Mouse (Mus musculus): ENCODE results near the gene Cul7. TPM values are rescaled to one million over a fixed set of nuclear protein-coding genes. Genes with fewer than 3 reads are reported as not detected.
A peak's percentile ranks its signal among the peaks of the same experiment; 100 is the strongest.

The Cul7 gene
- 49.1 and 50.8 TPM in 2 replicates for polyA plus RNA-seq (2015; fragmentation: Nextera tagmentation; extraction: Ambion mirVana)

DNA sequence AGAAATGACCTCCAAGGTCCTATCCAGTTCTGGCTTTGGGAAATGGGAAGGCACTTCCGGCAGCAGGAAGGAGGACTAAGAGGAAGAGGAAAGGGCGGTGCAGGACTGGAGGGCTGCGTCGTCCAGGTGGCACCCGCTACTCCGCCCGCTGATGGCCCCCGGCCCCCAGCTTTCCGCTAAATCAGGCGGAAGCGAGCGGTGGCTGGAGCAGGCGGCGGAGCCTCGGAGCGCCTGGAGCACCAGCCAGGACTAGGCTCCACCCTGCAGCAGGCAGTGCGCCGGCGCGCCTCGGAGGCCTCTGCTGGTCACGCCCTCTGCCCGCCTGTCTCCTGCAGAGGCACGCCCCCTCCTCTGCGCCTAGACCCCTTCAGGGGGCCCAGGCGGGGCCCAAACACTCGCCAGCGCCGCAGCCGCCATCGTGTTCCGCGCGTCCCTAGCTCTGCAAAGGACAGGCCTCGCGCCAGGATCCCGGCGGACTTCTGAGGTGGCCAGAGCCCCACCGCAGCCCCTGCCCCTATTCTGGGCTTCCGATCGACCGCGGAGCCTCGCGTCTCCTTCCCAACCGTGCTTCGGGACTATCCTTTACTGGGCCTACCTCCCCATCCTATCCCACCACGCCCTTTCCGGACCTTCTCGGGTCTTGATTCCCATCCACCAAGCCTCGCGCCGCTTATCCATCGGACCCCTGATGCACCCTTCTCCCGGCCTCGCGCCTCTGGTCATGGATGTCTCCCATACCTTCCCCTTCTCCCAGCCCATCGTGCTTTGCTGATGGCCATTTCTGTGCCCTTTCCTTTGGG, at the start of gene Cul7:
TSS of gene Cul7 (plus strand) at position 106 of the 800 bp plus-strand sequence.
- peak within 1 kb of the TSS; percentile 67 for H3K4me2 ChIP-seq (ENCODE audit: low read depth, low read length)
- peak within 1 kb of the TSS; percentile 97 for H3K27ac ChIP-seq (ENCODE audit: low read length)
- no peaks in the 10 kb centered on the region for H3K27me3 ChIP-seq (ENCODE audit: control insufficient read depth, insufficient read depth, low read depth, low read length)
- H3K9me3 ChIP-seq (ENCODE audit: control insufficient read depth, low read length) = 0 out of 2 replicates have a peak, but pooled peaks cover 3% of the 10 kb centered on the region
- peaks cover 28% of the 10 kb centered on the region for H3K36me3 ChIP-seq (ENCODE audit: control insufficient read depth, insufficient read depth, low read length)
- H3K4me3 ChIP-seq (ENCODE audit: low read length) = peak within 1 kb of the TSS; percentile 79
- peaks cover 33% of the 10 kb centered on the region for H3K4me1 ChIP-seq (replicated peaks; ENCODE audit: control insufficient read depth, insufficient read depth, low read length)
- H3K9ac ChIP-seq (ENCODE audit: low read length) = peak within 1 kb of the TSS; percentile 80
- ATAC-seq (ENCODE audit: low read depth) = peak; percentile 95
- under 1% methylated on average over 53 of the region's 58 CpGs for WGBS

DNA sequence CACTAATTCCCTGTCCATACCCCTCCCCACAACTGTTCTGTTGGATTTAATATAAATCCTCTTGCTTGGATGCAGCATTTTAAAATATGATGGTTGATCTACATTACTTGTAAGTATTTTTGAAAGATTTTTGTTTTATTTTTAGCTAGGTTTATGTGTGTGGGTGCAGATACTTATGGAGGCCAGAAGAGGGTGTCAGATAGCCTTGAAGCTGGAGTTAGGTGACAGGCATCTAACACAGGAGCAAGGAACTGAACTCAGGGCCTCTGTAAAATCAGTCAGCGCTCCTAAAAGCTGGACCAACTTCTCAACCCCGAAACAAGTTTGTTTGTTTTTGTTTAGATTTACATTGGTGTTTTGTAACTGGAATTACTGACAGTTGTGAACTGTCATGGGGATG, 49.6 kb upstream of the Cul7 start:
- Histone ChIP-seq H3K4me1 (replicated peaks; ENCODE audit: control insufficient read depth, insufficient read depth, low read length) (peaks cover 16% of the 10 kb centered on the region), H3K27ac (ENCODE audit: low read length) (no peak overlapping the region), H3K27me3 (ENCODE audit: control insufficient read depth, insufficient read depth, low read depth, low read length) (no peaks in the 10 kb centered on the region), H3K9me3 (ENCODE audit: control insufficient read depth, low read length) (no peaks in the 10 kb centered on the region), H3K9ac (ENCODE audit: low read length) (no peak overlapping the region), H3K36me3 (ENCODE audit: control insufficient read depth, insufficient read depth, low read length) (peaks cover 8% of the 10 kb centered on the region), H3K4me3 (ENCODE audit: low read length) (no peak overlapping the region), H3K4me2 (ENCODE audit: low read depth, low read length) (no peak overlapping the region)
- WGBS = 74% methylated on average over 2 of the region's 2 CpGs
- no peak for ATAC-seq (ENCODE audit: low read depth)

DNA sequence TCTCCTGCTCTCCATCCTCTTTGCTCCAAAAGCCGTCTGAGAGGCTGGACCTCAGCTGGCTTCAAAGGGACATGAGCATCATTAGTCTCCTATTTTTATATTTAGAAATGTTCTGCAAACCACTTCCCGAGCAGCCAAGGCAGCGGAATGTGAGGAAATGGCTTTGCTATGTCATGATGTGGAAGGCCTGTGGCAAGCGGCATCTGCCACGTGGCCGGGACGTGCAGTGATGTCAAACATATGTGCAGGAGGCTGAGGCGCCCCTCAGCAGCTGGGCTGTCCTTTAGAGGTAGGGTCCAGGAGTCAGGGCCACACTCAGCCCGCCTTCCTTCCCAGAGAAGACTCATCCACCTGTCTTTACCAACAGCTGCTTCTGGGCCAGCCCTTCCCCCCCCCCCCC, 47.9 kb upstream of the Cul7 start:
- peak; percentile 66 for ATAC-seq (ENCODE audit: low read depth)
- WGBS = 26% methylated on average over 9 of the region's 9 CpGs
- H3K9ac ChIP-seq (ENCODE audit: low read length) = peak overlapping the region; percentile 44; the same call in 1 of the 2 replicates
- H3K4me3 ChIP-seq (ENCODE audit: low read length) = no peak overlapping the region
- peaks cover 19% of the 10 kb centered on the region for H3K4me1 ChIP-seq (replicated peaks; ENCODE audit: control insufficient read depth, insufficient read depth, low read length)
- no peak overlapping the region for H3K4me2 ChIP-seq (ENCODE audit: low read depth, low read length)
- H3K9me3 ChIP-seq (ENCODE audit: control insufficient read depth, low read length) = no peaks in the 10 kb centered on the region
- peaks cover 2% of the 10 kb centered on the region for H3K36me3 ChIP-seq (ENCODE audit: control insufficient read depth, insufficient read depth, low read length)
- no peaks in the 10 kb centered on the region for H3K27me3 ChIP-seq (ENCODE audit: control insufficient read depth, insufficient read depth, low read depth, low read length)
- H3K27ac ChIP-seq (ENCODE audit: low read length) = peak overlapping the region; percentile 58

DNA sequence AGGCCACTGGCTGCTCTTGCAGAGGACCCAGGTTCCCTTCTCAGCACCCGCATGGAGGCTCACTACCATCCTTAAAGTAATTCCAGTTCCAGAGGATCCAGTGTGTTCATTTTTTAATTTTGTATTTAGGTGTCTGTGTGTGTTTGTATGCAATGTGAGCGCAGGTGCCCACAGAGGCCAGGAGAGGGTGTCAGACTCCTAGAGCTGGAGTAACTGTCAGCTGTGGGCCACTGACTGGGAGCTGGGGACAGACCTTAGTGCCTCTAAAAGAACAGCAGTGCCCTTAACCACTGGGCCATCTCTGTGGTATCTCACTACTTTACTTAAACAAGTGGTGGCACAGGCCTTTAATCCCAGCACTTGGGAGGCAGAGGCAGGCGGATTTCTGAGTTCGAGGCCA, 46.9 kb upstream of the Cul7 start:
- Histone ChIP-seq H3K9ac (ENCODE audit: low read length) (no peak overlapping the region), H3K4me1 (replicated peaks; ENCODE audit: control insufficient read depth, insufficient read depth, low read length) (peaks cover 19% of the 10 kb centered on the region), H3K27ac (ENCODE audit: low read length) (peak overlapping the region; percentile 16; the same call in 1 of the 2 replicates), H3K4me2 (ENCODE audit: low read depth, low read length) (no peak overlapping the region), H3K36me3 (ENCODE audit: control insufficient read depth, insufficient read depth, low read length) (peaks cover 2% of the 10 kb centered on the region; the same call in 1 of the 2 replicates), H3K4me3 (ENCODE audit: low read length) (no peak overlapping the region), H3K9me3 (ENCODE audit: control insufficient read depth, low read length) (no peaks in the 10 kb centered on the region), H3K27me3 (ENCODE audit: control insufficient read depth, insufficient read depth, low read depth, low read length) (no peaks in the 10 kb centered on the region)
- WGBS = 94% methylated on average over 4 of the region's 4 CpGs
- no peak for ATAC-seq (ENCODE audit: low read depth)

DNA sequence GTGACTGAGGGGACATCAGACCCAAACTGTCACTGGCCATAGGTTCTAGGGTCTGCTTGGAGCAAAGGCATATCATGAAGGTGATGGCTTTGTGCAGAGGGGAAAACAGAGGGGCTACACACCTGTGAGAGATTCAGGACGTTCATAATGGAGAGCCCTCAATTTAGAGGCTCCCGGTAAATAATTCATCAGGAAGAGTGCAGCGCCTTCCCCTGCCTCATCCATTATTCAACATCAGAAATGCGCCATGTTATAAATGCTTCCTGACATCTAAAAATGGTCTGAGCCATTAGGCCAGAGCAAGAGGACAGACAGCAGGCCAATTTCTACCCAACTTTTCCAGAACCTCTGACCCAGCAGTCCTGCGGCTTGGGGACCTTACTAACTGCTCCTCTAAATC, 45.0 kb upstream of the Cul7 start:
- Histone ChIP-seq H3K36me3 (ENCODE audit: control insufficient read depth, insufficient read depth, low read length) (peaks cover 2% of the 10 kb centered on the region; the same call in 1 of the 2 replicates), H3K4me3 (ENCODE audit: low read length) (no peak overlapping the region), H3K27ac (ENCODE audit: low read length) (no peak overlapping the region), H3K4me2 (ENCODE audit: low read depth, low read length) (no peak overlapping the region), H3K9me3 (ENCODE audit: control insufficient read depth, low read length) (no peaks in the 10 kb centered on the region), H3K4me1 (replicated peaks; ENCODE audit: control insufficient read depth, insufficient read depth, low read length) (peaks cover 26% of the 10 kb centered on the region), H3K27me3 (ENCODE audit: control insufficient read depth, insufficient read depth, low read depth, low read length) (no peaks in the 10 kb centered on the region), H3K9ac (ENCODE audit: low read length) (no peak overlapping the region)
- ATAC-seq (ENCODE audit: low read depth) = no peak
- WGBS = 73% methylated on average over 5 of the region's 5 CpGs

GRCm38 (mm10) chr17:46605987-46606386, 44.1 kb upstream of the Cul7 start:
- ATAC-seq (ENCODE audit: low read depth) = peak; percentile 56
- H3K4me1 ChIP-seq (replicated peaks; ENCODE audit: control insufficient read depth, insufficient read depth, low read length) = peaks cover 32% of the 10 kb centered on the region
- no peak overlapping the region for H3K4me2 ChIP-seq (ENCODE audit: low read depth, low read length)
- no peak overlapping the region for H3K4me3 ChIP-seq (ENCODE audit: low read length)
- no peaks in the 10 kb centered on the region for H3K36me3 ChIP-seq (ENCODE audit: control insufficient read depth, insufficient read depth, low read length)
- no peak overlapping the region for H3K9ac ChIP-seq (ENCODE audit: low read length)
- H3K9me3 ChIP-seq (ENCODE audit: control insufficient read depth, low read length) = no peaks in the 10 kb centered on the region
- no peaks in the 10 kb centered on the region for H3K27me3 ChIP-seq (ENCODE audit: control insufficient read depth, insufficient read depth, low read depth, low read length)
- 55% methylated on average over 12 of the region's 12 CpGs for WGBS
- no peak overlapping the region for H3K27ac ChIP-seq (ENCODE audit: low read length)

DNA sequence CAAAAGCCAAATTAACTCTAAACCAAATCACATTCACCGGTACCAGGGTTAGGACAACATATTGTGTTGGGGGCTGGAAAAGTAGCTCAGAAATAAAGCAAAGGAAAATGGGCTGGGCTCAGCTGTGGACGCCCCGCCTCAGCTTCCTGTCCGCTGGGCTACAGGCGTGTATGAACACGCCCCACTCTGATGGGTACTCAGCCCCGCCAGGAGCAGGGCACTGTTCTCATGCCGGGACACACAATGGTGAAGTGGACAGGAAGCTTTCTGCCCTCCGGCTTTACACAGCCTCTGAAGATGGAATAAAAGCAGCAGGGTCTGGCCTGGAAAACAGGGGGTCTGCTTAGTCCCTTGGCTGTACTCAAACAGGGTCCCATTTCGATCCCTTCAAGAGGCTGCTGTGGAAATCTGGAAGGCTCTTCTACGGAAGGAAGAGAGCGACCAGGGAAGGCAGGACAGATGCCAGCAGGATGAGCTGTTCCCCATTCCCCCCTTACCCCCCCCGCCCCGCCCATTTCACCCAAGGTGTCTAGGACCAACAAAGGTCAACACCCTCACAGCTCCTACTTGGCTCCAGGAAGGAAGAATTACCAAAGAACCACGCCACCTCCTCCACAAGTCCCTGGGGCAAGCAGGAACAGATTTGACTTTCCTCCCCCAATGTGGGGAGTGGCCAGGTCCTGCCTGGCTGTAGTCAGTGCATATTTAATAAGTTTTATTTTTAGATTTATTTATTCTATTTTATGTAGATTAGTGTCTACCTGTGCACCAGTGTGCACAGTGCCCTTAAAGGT, 40.2 kb upstream of the Cul7 start:
- Histone ChIP-seq H3K9ac (ENCODE audit: low read length) (no peak overlapping the region), H3K4me1 (replicated peaks; ENCODE audit: control insufficient read depth, insufficient read depth, low read length) (peaks cover 52% of the 10 kb centered on the region)

GRCm38 (mm10) chr17:46611316-46611715, 38.8 kb upstream of the Cul7 start:
- H3K4me2 ChIP-seq (ENCODE audit: low read depth, low read length) = no peak overlapping the region
- no peaks in the 10 kb centered on the region for H3K27me3 ChIP-seq (ENCODE audit: control insufficient read depth, insufficient read depth, low read depth, low read length)
- H3K4me3 ChIP-seq (ENCODE audit: low read length) = no peak overlapping the region
- WGBS = 94% methylated on average over 6 of the region's 6 CpGs
- H3K9ac ChIP-seq (ENCODE audit: low read length) = no peak overlapping the region
- no peak for ATAC-seq (ENCODE audit: low read depth)
- peaks cover 46% of the 10 kb centered on the region for H3K4me1 ChIP-seq (replicated peaks; ENCODE audit: control insufficient read depth, insufficient read depth, low read length)
- H3K9me3 ChIP-seq (ENCODE audit: control insufficient read depth, low read length) = no peaks in the 10 kb centered on the region
- no peaks in the 10 kb centered on the region for H3K36me3 ChIP-seq (ENCODE audit: control insufficient read depth, insufficient read depth, low read length)
- H3K27ac ChIP-seq (ENCODE audit: low read length) = peak overlapping the region; percentile 91; the same call in 1 of the 2 replicates

More for the DNA sequence above, 40.2 kb upstream of the Cul7 start:
- ATAC-seq (ENCODE audit: low read depth) = peak; percentile 79
- 37% methylated on average over 15 of the region's 15 CpGs for WGBS
- Histone ChIP-seq H3K27ac (ENCODE audit: low read length) (peak overlapping the region; percentile 83), H3K9me3 (ENCODE audit: control insufficient read depth, low read length) (no peaks in the 10 kb centered on the region), H3K4me3 (ENCODE audit: low read length) (peak overlapping the region; percentile 15; the same call in 1 of the 2 replicates), H3K27me3 (ENCODE audit: control insufficient read depth, insufficient read depth, low read depth, low read length) (no peaks in the 10 kb centered on the region), H3K36me3 (ENCODE audit: control insufficient read depth, insufficient read depth, low read length) (no peaks in the 10 kb centered on the region), H3K4me2 (ENCODE audit: low read depth, low read length) (peak overlapping the region; percentile 33)

DNA sequence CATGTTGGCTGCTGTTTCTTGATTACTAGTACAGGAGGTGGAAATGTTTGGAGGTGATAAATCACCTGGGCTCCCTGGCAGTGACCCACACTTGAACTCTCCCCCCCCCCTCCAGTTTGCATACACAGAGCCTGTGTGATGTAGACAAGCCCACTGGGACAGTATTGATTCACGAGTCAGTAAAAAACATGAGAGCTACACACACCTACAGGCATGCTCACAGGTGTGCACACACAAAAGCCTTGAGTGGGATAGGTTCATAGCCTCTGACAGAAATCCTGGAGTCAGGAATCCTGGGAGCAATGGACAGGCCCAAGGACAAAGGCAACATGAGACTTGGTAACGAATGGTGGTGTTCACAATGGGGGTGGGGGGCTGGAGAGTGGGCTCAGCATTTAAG, 37.9 kb upstream of the Cul7 start:
- no peak overlapping the region for H3K4me3 ChIP-seq (ENCODE audit: low read length)
- peak overlapping the region; percentile 21; the same call in 1 of the 2 replicates for H3K4me2 ChIP-seq (ENCODE audit: low read depth, low read length)
- no peaks in the 10 kb centered on the region for H3K36me3 ChIP-seq (ENCODE audit: control insufficient read depth, insufficient read depth, low read length)
- H3K4me1 ChIP-seq (replicated peaks; ENCODE audit: control insufficient read depth, insufficient read depth, low read length) = peaks cover 53% of the 10 kb centered on the region
- ATAC-seq (ENCODE audit: low read depth) = no peak
- peak overlapping the region; percentile 3; the same call in 1 of the 2 replicates for H3K9ac ChIP-seq (ENCODE audit: low read length)
- no peaks in the 10 kb centered on the region for H3K27me3 ChIP-seq (ENCODE audit: control insufficient read depth, insufficient read depth, low read depth, low read length)
- H3K27ac ChIP-seq (ENCODE audit: low read length) = peak overlapping the region; percentile 91
- 36% methylated on average over 2 of the region's 2 CpGs for WGBS
- H3K9me3 ChIP-seq (ENCODE audit: control insufficient read depth, low read length) = no peaks in the 10 kb centered on the region

Measured in lung, embryonic 16.5 days (tissue).